Mouse (Mus musculus): ENCODE data around the gene Stfa1. TPM values are rescaled to one million over a fixed set of nuclear protein-coding genes. Genes with fewer than 3 reads are reported as not detected.
"Not testable (repeated sequence)": the region's sequence is repeated elsewhere in the genome, so short reads cannot be mapped to it uniquely, and the experiment has no call there.

Stfa1 gene
- polyA plus RNA-seq (2017; shearing (Covaris generic)), result not detected

DNA sequence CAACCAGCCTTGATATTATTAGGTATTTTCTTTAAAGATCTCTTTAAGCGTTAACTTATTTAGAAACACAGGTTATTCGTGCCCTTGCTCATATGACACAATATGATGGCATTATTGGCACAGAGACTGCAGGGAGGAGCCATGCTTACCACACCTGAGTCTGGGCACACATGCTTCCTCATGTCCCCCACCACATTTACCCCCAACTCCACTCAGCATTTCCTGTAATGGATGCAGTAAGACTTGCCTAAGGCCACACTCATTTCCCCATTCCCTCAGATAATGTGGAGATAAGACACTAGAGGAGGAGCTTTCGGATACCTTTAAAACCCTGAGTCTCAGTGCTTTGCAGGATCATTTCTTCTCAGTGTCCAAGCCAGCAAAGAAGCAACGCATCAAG is at the start of gene Stfa1:
Stfa1 (plus strand) TSS at position 156 of the 400 bp plus-strand sequence.
- ATAC-seq, result not testable (repeated sequence)

DNA sequence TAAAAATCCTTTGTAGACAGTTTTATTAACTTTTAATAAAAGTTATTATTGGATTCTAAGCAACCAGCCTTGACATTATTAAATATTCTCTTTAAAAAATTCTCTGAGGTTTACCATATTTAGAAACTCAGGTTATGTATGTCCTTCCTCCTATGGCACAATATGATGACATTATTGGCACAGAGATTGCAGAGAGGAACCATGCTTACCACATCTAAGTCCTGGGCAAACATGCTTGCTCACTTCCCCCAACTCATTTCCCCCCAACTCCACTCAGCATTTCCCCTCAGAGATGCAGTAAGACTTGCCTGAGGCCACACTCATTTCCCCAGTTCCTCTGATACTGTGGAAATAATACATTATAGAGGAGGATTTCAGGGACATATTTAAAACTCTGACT is 16.2 kb upstream of the Stfa1 start:
- ATAC-seq, result not testable (repeated sequence)

DNA sequence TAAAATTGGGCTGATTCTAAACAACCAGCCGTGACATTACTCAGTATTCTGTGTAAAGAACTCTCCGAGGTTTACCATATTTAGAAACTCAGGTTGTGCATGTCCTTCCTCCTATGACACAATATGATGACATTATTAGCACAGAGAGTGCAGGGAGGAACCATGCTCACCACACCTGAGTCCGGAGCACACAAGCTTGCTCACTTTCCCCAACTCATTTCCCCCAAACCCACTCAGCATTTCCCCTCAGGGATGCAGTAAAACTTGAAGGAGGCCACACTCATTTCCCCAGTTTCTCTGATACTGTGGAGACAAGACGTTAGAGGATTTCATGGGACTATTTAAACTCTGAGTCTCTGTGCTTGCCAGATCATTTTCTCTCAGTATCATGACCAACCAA is 12.4 kb downstream of the Stfa1 start:
- ATAC-seq, result no peak

- no peak for ATAC-seq
Observed at GRCm38 (mm10) chr16:36307631-36308030, 30.9 kb downstream of the Stfa1 start.

GRCm38 (mm10) chr16:36316111-36316510 is 39.4 kb downstream of the Stfa1 start:
- not testable (repeated sequence) for ATAC-seq

GRCm38 (mm10) chr16:36319286-36319685 is 42.5 kb downstream of the Stfa1 start:
- ATAC-seq, result no peak

- ATAC-seq, result no peak
Observed at GRCm38 (mm10) chr16:36334232-36334631, 57.5 kb downstream of the Stfa1 start, which contains the start of gene BC117090. BC117090 (minus strand) TSS chr16:36334332.

Other genes with a start within 250 kb of the Stfa1 start
- gene Wdr5b, start 235.8 kb upstream of the Stfa1 start, polyA plus RNA-seq (2017; shearing (Covaris generic)), result 1 to 10 TPM; 4.4 to 8.5 TPM
- gene Fam162a, start 205.4 kb upstream of the Stfa1 start, polyA plus RNA-seq (2017; shearing (Covaris generic)), result 10 to 100 TPM; 71.7 to 98.7 TPM
- gene Ccdc58, start 205.3 kb upstream of the Stfa1 start, polyA plus RNA-seq (2017; shearing (Covaris generic)), result 10 to 100 TPM; 34.3 to 37.0 TPM
- not detected for gene Csta1, start 145.7 kb upstream of the Stfa1 start, polyA plus RNA-seq (2017; shearing (Covaris generic))
- not detected for gene Stfa2l1, start 120.1 kb upstream of the Stfa1 start, polyA plus RNA-seq (2017; shearing (Covaris generic))
- not detected for gene Gm5483, start 92.7 kb upstream of the Stfa1 start, polyA plus RNA-seq (2017; shearing (Covaris generic))
- not detected for gene Gm5416, start 66.5 kb upstream of the Stfa1 start, polyA plus RNA-seq (2017; shearing (Covaris generic))
- 1 to 10 TPM; 1.2 to 2.0 TPM for gene 2010005H15Rik, start 55.5 kb upstream of the Stfa1 start, polyA plus RNA-seq (2017; shearing (Covaris generic))
- not detected for gene BC117090, start 57.4 kb downstream of the Stfa1 start, polyA plus RNA-seq (2017; shearing (Covaris generic))
- not detected for gene BC100530, start 90.8 kb downstream of the Stfa1 start, polyA plus RNA-seq (2017; shearing (Covaris generic))
- gene Stfa2, start 131.5 kb downstream of the Stfa1 start, polyA plus RNA-seq (2017; shearing (Covaris generic)), result not detected
- not detected for gene Stfa3, start 178.4 kb downstream of the Stfa1 start, polyA plus RNA-seq (2017; shearing (Covaris generic))

All from CD4-positive, CD25-positive, alpha-beta regulatory T cell, adult 4 months (primary cell).